Mouse (Mus musculus) brain, embryonic 14.5 days (tissue): ENCODE results near the gene Psmb2. TPM values are rescaled to one million over a fixed set of nuclear protein-coding genes. Genes with fewer than 3 reads are reported as not detected.
A peak's percentile ranks its signal among the peaks of the same experiment; 100 is the strongest.

Experiments used
- DNase-seq: peaks from one replicate; pipeline ENCODE4 v3.0.0-alpha.2; 2011; ENCODE audit warnings: low read depth
- CTCF ChIP-seq: fragments of 200-500 bp; IDR thresholded peaks from 2 replicates; pipeline ENCODE4 v1.5.1; 2012; ENCODE audit warnings: inconsistent platforms, mild to moderate bottlenecking, moderate library complexity, borderline replicate concordance; ENCODE audit not compliant: insufficient read depth, insufficient read length; ENCODE audit errors: extremely low read depth
- POLR2A ChIP-seq: fragments of 200-500 bp; IDR thresholded peaks from 2 replicates; pipeline ENCODE4 v1.6.1; 2012; ENCODE audit warnings: mild to moderate bottlenecking, inconsistent platforms, borderline replicate concordance; ENCODE audit not compliant: poor library complexity, insufficient read depth, insufficient read length, severe bottlenecking; ENCODE audit errors: extremely low read depth
- polyA plus RNA-seq: library from polyadenylated mRNA; depleted of rRNA; stranded (reverse); fragments of >200 nt; gene quantifications from 2 replicates; pipeline ENCODE4 v1.2.3, GENCODE M21; 2012

Psmb2 gene
- polyA plus RNA-seq, 1 experiment = 253 TPM

DNA sequence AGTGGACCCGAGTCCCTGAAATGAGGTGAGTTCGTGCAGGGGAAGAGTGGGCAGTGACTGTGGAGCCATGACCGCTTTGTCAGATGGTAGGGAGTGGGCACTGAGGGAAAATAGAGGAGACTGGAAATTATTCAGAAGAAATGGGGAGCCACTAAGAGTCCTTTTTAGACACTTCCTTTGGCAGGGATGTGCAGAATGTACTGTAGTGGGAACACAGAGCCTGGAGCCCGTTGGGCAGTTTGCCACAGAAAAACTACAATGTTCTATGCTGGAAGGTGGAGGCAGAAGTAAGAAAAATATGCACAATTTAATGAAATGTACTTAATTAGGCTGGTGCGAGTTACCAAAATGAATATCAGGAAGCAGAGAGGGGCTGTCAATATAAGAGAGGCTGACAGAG is 24.3 kb upstream of the Psmb2 start:
- no peak for DNase-seq
- TF ChIP-seq CTCF (no peak), POLR2A (no peak)

DNA sequence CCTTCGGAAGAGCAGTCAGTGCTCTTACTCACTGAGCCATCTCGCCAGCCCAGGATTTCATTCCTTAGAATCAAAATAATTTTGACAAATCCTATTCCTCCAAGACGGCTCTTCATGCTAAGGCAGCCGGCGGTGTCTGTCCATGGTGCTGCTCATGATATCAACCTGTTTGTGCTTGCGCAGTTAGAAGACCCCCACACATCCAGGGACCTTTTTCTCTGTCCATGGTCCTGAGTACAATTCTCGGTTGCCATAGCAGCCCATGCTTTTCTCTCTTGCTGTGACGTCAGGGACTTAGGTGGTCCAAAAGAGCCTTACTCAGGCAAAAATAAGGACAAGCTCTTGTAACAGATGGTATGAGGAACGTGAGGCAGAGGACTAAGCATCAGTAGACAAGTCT is 22.1 kb upstream of the Psmb2 start:
- no peak for TF ChIP-seq POLR2A
- no peak for TF ChIP-seq CTCF
- DNase-seq = peak; percentile 66

DNA sequence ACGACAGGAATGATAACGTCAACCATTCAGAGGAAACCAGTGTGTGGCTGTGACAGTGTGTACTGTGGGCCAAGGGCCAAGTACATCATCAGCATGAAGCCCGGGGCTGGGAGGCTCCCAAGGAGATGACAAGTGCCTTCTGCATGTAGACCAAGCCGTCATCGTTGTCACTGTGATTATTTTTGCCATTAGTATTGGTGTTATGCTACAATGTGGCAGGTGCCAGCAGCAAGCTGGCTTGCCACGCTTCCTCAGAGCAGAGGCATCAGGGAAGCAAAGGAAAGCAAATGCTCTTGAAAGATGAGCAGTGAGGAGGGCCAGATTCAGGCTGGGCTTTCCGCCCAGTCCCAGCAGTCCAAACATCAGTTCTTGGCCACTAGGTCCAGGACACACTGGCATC is 16.2 kb upstream of the Psmb2 start:
- TF ChIP-seq POLR2A (no peak), CTCF (no peak)
- DNase-seq = peak; percentile 86

DNA sequence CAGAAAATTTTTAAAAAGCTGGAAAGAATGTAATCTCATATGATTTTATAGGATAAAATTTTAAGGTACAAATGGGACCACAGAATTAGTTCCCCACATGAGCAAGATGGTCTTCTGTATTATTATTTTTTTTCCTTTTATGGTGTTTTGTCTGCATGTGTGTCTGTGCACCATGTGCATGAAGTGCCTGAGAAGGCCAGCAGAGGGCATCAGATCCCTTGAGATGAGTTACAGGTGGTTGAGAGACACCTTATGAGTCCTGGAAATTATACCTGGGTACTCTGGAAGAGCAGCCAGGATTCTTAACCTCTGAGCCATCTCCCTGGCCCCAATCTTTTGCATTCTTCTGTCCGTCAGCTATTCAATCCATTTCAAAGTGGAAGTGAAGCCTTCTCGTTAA is 10.4 kb upstream of the Psmb2 start:
- TF ChIP-seq CTCF (peak; percentile 12; the same call in 1 of the 2 replicates), POLR2A (no peak)
- DNase-seq = no peak

DNA sequence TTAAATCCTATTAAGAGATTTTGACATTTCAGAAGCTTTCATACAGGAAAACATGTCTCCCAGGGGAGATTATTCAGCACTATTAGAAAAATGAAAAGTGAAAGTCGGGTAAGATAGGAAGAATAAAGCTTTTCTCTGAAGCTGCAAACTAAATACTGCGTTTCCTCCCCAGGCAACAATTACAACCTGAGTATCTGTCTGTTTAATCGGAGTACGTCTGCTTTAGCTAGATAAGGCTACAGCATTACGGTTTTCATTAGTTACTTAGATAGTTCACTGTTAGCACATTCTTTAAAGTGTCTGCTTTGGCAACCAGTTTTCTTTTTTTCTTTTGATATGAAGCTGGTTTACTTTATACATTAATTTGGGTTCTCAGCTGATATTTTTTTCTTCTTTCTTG is 4.9 kb downstream of the Psmb2 start:
- no peak for DNase-seq
- no peak for TF ChIP-seq POLR2A
- TF ChIP-seq CTCF = no peak

DNA sequence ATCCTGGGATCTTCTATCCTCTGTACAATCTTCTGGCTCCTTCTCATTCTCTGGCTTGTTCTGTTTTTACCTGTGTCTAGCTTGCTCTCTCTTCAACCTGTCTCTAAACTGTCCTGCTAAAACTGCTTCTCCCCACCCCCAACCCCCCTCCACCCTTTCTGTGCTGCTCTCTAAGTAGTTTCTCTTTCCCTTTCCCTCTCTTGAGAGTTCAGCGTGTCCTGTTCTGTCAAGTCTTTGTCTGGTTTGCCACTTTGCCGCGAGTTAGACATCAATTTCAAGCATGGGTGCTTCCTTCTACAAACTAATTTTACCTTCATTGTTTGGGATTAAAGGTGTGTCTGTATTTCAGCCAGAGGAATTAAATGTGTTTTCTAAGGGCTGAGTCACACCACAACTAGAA is 5.7 kb downstream of the Psmb2 start:
- TF ChIP-seq POLR2A = no peak
- TF ChIP-seq CTCF = no peak
- DNase-seq = no peak

DNA sequence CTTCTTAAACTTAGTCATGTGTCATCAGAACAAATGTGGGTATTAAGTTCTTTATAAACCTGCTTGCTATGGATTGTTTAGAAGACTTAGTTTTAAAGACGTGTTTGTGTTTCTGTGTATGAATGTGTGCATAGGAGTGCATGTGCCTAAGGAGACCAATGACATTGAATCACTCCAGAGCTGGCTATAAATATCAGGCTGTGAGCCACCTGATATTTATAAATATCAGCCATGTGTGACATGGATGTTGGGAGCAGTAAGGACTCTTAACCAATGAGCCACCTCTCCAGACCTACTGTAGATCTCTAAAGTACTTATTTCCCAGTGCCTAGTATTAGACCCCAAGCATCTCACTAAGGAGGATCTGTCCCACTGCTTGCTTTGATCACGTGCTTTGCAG is 12.0 kb downstream of the Psmb2 start:
- no peak for TF ChIP-seq CTCF
- TF ChIP-seq POLR2A = no peak
- no peak for DNase-seq

DNA sequence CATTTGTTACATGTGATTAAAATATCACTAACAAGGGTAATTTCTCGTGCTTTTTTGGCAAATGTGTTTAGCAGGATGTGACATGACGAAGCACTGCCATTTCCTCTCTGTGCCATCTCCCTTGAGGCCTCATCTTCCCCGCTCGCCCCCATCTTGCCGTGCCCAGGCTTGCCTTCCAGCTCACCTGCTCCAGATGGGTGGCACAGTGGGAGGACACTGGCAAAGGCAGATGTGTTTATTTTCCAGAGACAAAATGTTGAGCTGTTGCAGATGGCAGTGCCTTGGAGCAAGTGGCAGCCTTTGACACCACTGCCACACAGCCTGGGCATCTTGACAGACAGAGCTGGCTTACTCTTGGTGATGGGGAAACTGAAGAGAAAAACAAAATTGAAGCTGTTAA is 15.6 kb downstream of the Psmb2 start:
- DNase-seq = no peak
- TF ChIP-seq POLR2A (no peak), CTCF (no peak)

DNA sequence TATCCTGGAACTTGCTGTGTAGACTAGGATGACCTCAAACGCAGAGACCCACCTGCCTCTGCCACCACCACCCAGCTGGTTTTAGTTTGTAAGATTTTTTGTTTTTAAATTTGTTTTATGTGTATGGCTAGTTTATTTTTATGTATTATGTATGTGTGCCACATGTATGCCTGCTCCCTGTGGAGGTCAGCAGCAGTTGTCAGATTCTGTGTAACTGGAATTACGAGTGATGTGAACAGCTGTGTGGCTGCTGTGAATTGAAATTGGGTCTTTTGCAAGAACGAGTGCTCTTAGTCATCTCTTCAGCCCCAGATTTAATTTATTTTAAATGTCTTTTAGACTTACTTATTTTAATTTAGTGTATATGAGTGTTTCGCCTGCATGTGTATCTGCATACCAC is 19.5 kb downstream of the Psmb2 start:
- no peak for TF ChIP-seq CTCF
- no peak for TF ChIP-seq POLR2A
- no peak for DNase-seq

DNA sequence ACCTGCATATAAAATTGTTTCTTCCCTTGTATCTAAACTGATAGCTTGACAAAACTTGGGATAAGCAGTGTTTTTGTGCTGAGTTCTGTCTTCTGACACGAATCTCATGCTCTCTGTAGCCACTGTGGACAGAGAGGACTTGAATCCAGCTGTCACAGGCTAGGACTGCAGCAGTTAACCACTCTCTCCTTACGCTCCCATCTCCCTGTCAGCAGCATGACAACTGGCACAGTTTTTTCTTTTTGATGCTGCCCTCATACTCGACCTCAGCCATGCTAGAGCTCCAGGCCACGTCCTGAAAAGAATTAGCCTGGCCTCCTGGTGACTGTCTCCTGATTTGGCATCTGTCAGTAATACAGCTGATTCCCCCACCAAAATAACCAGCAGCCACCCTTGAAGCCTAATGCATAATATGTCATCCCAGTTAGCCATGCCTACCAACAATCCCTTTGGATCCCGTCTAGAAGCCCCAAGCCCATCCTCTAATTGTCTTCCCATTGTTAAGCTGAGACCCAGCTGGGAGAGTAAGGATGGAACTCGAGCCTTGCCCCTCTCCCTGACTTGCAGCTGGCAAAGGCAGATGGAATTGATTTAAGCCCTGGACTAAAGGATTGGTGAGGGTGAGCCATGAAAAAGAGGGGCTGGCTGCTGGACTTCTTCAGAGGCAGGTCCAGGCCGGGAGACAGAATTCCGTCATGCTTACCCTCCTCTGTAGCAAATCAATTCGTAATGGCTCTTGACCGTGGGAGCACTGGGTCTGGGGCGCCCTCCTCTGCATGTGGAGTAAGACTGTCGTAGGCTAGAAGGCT is 29.4 kb downstream of the Psmb2 start:
- TF ChIP-seq CTCF = no peak
- no peak for TF ChIP-seq POLR2A
- DNase-seq = peak; percentile 67

DNA sequence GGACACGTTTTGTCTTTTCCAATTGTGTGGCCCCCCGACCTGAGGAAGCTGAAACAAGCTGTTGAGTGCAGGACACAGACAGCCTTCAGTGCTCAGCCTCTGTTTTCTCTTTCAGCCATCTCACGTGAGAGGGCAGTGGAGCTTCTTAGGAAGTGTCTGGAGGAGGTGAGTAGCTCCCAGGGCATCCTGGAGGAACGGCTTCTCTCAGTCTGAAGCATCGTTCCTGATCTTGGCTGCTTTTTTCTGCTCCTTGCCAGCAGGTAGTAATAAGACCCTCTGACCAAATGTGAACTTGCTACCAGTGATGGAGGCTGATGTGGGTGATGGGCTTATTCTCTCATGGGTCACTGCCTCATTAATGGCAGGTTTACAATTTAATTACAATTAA is 30.0 kb downstream of the Psmb2 start:
- TF ChIP-seq CTCF (no peak), POLR2A (no peak)
- DNase-seq = no peak

DNA sequence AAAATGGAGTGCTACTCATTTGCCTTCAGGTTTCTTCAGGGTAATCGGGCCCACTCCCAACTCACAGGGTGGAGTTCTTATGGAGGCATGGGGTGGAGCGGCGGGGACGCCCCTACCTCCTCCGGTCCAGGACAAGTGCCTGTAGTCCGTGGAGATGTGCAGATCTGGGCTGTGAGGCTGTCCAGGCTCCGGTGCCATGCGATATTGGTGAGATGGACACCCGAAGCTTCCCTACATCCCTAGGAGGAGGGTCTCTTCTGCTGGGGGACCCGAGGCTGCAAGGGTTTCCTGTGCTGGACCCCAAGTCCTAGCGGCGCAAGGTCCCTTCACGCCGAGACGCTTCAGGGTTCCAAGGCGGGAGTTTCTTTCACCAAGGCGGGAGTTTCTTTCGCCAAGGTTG is 54.7 kb downstream of the Psmb2 start:
- DNase-seq = no peak
- TF ChIP-seq CTCF = no peak
- TF ChIP-seq POLR2A = no peak
